Comparison of ENCODE assay signal across 13 mouse cellular contexts in genomic region chr6:54689686-54690085, GRCm38 (mm10).
"Had no signal": no experiment of that assay in that cellular context is flagged by ENCODE, and none has a peak within 500 bp of the region (broad histone marks: within the 10 kb centered on the region; RNA-seq: fewer than 3 reads in every experiment).

No protein-coding gene starts in this region.

- H3K9me3 ChIP-seq: limb, embryonic 12.5 days; liver, embryonic 13.5 days; midbrain, embryonic 15.5 days; neural tube, embryonic 13.5 days had no signal

- H3K4me3 ChIP-seq: layer of hippocampus, adult 2 months; limb, embryonic 12.5 days; liver, embryonic 13.5 days; midbrain, embryonic 15.5 days; neural tube, embryonic 13.5 days had no signal

- H3K4me2 ChIP-seq: limb, embryonic 12.5 days; liver, embryonic 13.5 days; midbrain, embryonic 15.5 days; neural tube, embryonic 13.5 days had no signal

- DNase-seq: liver; liver, embryonic 13.5 days; lung, adult 18-20 months; retina, postnatal 1 day; right cerebral cortex, postnatal 4 days; spleen, adult 18-20 months; thymus, postnatal 36 days had no signal

- H3K4me1 ChIP-seq: limb, embryonic 12.5 days had no signal

- ATAC-seq: inflammation-experienced regulatory T-cells, adult 6 months; intestine, postnatal 0 days; midbrain, embryonic 15.5 days had no signal

- H3K36me3 ChIP-seq: liver, embryonic 13.5 days had no signal

- H3K27me3 ChIP-seq: limb, embryonic 12.5 days; midbrain, embryonic 15.5 days; neural tube, embryonic 13.5 days had no signal

- H3K27ac ChIP-seq: layer of hippocampus, adult 2 months; limb, embryonic 12.5 days; liver, embryonic 13.5 days; midbrain, embryonic 15.5 days; neural tube, embryonic 13.5 days had no signal

- H3K9ac ChIP-seq: limb, embryonic 12.5 days; liver, embryonic 13.5 days; midbrain, embryonic 15.5 days; neural tube, embryonic 13.5 days had no signal
